Mouse (Mus musculus): ENCODE results near the gene Gm21970. TPM values are rescaled to one million over a fixed set of nuclear protein-coding genes. Genes with fewer than 3 reads are reported as not detected.

The Gm21970 gene
- polyA plus RNA-seq, 1 experiment from 2014 or later, result not detected

Other genes with a start within 250 kb of the Gm21970 start
- not detected in 2 replicates for gene Olig2, start 166.3 kb upstream of the Gm21970 start, polyA plus RNA-seq (2015; fragmentation: Nextera tagmentation; extraction: Ambion mirVana)
- 0.12 and 0.13 TPM in 2 replicates for gene Olig1, start 121.9 kb upstream of the Gm21970 start, polyA plus RNA-seq (2015; fragmentation: Nextera tagmentation; extraction: Ambion mirVana)
- 49.4 and 60.4 TPM in 2 replicates for gene Ifnar2, start 18.9 kb upstream of the Gm21970 start, polyA plus RNA-seq (2015; fragmentation: Nextera tagmentation; extraction: Ambion mirVana)
- gene Il10rb, start 14.4 kb downstream of the Gm21970 start, polyA plus RNA-seq (2015; fragmentation: Nextera tagmentation; extraction: Ambion mirVana), result 45.5 and 53.4 TPM in 2 replicates
- gene Ifnar1, start 93.5 kb downstream of the Gm21970 start, polyA plus RNA-seq (2015; fragmentation: Nextera tagmentation; extraction: Ambion mirVana), result 48.8 and 49.4 TPM in 2 replicates
- gene Ifngr2, start 155.4 kb downstream of the Gm21970 start, polyA plus RNA-seq (2015; fragmentation: Nextera tagmentation; extraction: Ambion mirVana), result 49.3 and 55.6 TPM in 2 replicates
- gene Tmem50b, start 206.1 kb downstream of the Gm21970 start, polyA plus RNA-seq (2015; fragmentation: Nextera tagmentation; extraction: Ambion mirVana), result 40.6 and 46.7 TPM in 2 replicates
- gene Dnajc28, start 227.3 kb downstream of the Gm21970 start, polyA plus RNA-seq (2015; fragmentation: Nextera tagmentation; extraction: Ambion mirVana), result 2.9 and 3.3 TPM in 2 replicates